Mouse (Mus musculus) liver, adult (tissue): ENCODE results near the gene Hivep3.

ENCODE experiments used
- GATA4 ChIP-seq: IDR thresholded peaks from 2 replicates; pipeline ENCODE4 v1.6.1; 2014; ENCODE audit warnings: mild to moderate bottlenecking, low read length; ENCODE audit not compliant: insufficient replicate concordance

The Hivep3 gene

GRCm38 (mm10) chr4:120134223-120134622 is 400.6 kb downstream of the Hivep3 start:
- TF ChIP-seq GATA4 = no peak

- no peak for TF ChIP-seq GATA4
These were observed 408.2 kb downstream of the Hivep3 start for GRCm38 (mm10) chr4:120141810-120142209.

- TF ChIP-seq GATA4 = no peak
These were observed 409.3 kb downstream of the Hivep3 start for GRCm38 (mm10) chr4:120142905-120143304.

GRCm38 (mm10) chr4:120144343-120144742 is 410.8 kb downstream of the Hivep3 start:
- TF ChIP-seq GATA4 = no peak

- TF ChIP-seq GATA4 = no peak
These were observed 412.3 kb downstream of the Hivep3 start for GRCm38 (mm10) chr4:120145931-120146330.

GRCm38 (mm10) chr4:120148291-120149141 is 414.9 kb downstream of the Hivep3 start:
- TF ChIP-seq GATA4 = no peak

- no peak for TF ChIP-seq GATA4
These were observed 415.5 kb downstream of the Hivep3 start for GRCm38 (mm10) chr4:120149142-120149524.

GRCm38 (mm10) chr4:120150345-120150920 is 416.8 kb downstream of the Hivep3 start:
- TF ChIP-seq GATA4 = no peak

- TF ChIP-seq GATA4 = no peak
These were observed 418.3 kb downstream of the Hivep3 start for GRCm38 (mm10) chr4:120151906-120152305.

- TF ChIP-seq GATA4 = no peak
These were observed 419.1 kb downstream of the Hivep3 start for GRCm38 (mm10) chr4:120152648-120153047.

GRCm38 (mm10) chr4:120153736-120154135 is 420.2 kb downstream of the Hivep3 start:
- no peak for TF ChIP-seq GATA4

GRCm38 (mm10) chr4:120158714-120159310 is 425.2 kb downstream of the Hivep3 start:
- TF ChIP-seq GATA4 = no peak

- no peak for TF ChIP-seq GATA4
These were observed 427.8 kb downstream of the Hivep3 start, which contains the start of gene Edn2 for GRCm38 (mm10) chr4:120161166-120161949. Edn2 (plus strand) TSS chr4:120161206.

- no peak for TF ChIP-seq GATA4
These were observed 429.0 kb downstream of the Hivep3 start for GRCm38 (mm10) chr4:120162586-120162985.

GRCm38 (mm10) chr4:120163242-120163641 is 429.7 kb downstream of the Hivep3 start:
- TF ChIP-seq GATA4 = no peak

- TF ChIP-seq GATA4 = no peak
These were observed 430.7 kb downstream of the Hivep3 start for GRCm38 (mm10) chr4:120164316-120164715.

- TF ChIP-seq GATA4 = no peak
These were observed 434.2 kb downstream of the Hivep3 start for GRCm38 (mm10) chr4:120167778-120168177.
